Mouse (Mus musculus): Measurements from ENCODE around the gene Cyp26b1. TPM values are rescaled to one million over a fixed set of nuclear protein-coding genes. Genes with fewer than 3 reads are reported as not detected.

Gene Cyp26b1
- polyA plus RNA-seq, 1 experiment from 2014 or later, result 0.46 TPM

DNA sequence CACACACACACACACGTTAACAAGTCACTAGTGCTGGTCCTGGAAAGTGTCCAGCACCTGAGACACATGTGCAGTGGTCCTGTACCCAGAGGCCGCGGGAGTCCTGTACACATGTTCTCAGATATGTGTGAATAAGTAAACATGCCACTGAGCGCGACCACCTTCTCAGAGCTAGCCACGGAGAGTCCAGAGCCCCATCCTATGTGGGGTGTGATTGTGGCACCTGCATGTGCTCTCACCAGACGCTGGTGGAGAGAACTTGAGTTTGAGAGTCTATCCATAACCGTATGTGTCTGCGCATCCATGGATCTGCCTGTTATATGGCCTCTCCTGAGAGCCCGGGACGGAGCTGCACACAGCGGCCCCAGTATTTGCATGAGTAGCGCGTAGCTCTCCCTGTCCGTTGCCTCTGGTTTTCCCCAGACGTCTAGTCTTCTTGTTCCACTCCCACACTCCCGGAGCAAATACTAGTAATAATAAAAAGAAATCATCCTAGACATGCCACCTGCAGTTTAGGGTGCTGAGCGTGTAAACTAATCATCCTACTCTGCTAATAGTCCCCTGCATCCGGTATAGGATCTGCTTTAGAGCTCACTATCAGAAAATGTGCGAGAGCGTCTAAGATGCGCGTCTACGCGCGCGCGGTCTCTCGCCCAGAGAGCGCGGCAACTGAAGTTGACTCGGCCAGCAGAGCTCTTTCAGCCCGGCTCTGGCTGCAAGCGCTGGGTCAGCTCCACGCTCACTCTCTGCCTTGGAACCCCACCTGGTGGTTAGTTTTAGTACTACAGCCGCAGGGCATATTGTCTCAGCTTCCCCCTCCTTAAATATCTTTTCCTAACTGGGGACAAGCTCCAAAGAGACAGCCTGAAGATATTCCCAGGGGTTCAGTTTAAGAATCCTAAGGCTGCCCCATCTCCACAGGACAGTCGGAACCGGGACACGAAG lies 3.7 kb downstream of the Cyp26b1 start:
- Histone ChIP-seq H3K4me3 (ENCODE audit: low read depth, low read length) (peak overlapping the region; percentile 14; the same call in 1 of the 2 replicates), H3K9ac (ENCODE audit: low read depth, low read length) (no peak overlapping the region), H3K27me3 (replicated peaks; ENCODE audit: control insufficient read depth, insufficient read depth, low read length) (peaks cover 49% of the 10 kb centered on the region), H3K9me3 (ENCODE audit: control insufficient read depth) (no peaks in the 10 kb centered on the region), H3K27ac (ENCODE audit: low read depth, low read length) (no peak overlapping the region), H3K4me1 (replicated peaks; ENCODE audit: control insufficient read depth, insufficient read depth, low read length) (peaks cover 9% of the 10 kb centered on the region), H3K36me3 (ENCODE audit: control insufficient read depth, insufficient read depth) (no peaks in the 10 kb centered on the region), H3K4me2 (replicated peaks; ENCODE audit: low read depth) (peak overlapping the region; percentile 90)
- ATAC-seq, result 0 out of 2 replicates have a peak, but pooled peaks have one; percentile 37
- 4% methylated on average over 39 of the region's 39 CpGs for WGBS
- TF ChIP-seq CTCF (IDR thresholded peaks at IDR 0.05; ENCODE audit: low read depth), result peak; percentile 94

- H3K9me3 ChIP-seq (ENCODE audit: control insufficient read depth), result no peaks in the 10 kb centered on the region
- WGBS, result 2% methylated on average over 40 of the region's 54 CpGs
- no peak overlapping the region for H3K9ac ChIP-seq (ENCODE audit: low read depth, low read length)
- H3K4me3 ChIP-seq (ENCODE audit: low read depth, low read length), result peak overlapping the region; percentile 51
- peaks cover 9% of the 10 kb centered on the region for H3K4me1 ChIP-seq (replicated peaks; ENCODE audit: control insufficient read depth, insufficient read depth, low read length)
- peak overlapping the region; percentile 90 for H3K4me2 ChIP-seq (replicated peaks; ENCODE audit: low read depth)
- no peaks in the 10 kb centered on the region for H3K36me3 ChIP-seq (ENCODE audit: control insufficient read depth, insufficient read depth)
- ATAC-seq, result peak; percentile 29; the same call in 1 of the 2 replicates
- peaks cover 59% of the 10 kb centered on the region for H3K27me3 ChIP-seq (replicated peaks; ENCODE audit: control insufficient read depth, insufficient read depth, low read length)
- H3K27ac ChIP-seq (ENCODE audit: low read depth, low read length), result no peak overlapping the region
- TF ChIP-seq CTCF (IDR thresholded peaks at IDR 0.05; ENCODE audit: low read depth), result no peak
Measured at GRCm38 (mm10) chr6:84588895-84589652, 4.6 kb downstream of the Cyp26b1 start.

DNA sequence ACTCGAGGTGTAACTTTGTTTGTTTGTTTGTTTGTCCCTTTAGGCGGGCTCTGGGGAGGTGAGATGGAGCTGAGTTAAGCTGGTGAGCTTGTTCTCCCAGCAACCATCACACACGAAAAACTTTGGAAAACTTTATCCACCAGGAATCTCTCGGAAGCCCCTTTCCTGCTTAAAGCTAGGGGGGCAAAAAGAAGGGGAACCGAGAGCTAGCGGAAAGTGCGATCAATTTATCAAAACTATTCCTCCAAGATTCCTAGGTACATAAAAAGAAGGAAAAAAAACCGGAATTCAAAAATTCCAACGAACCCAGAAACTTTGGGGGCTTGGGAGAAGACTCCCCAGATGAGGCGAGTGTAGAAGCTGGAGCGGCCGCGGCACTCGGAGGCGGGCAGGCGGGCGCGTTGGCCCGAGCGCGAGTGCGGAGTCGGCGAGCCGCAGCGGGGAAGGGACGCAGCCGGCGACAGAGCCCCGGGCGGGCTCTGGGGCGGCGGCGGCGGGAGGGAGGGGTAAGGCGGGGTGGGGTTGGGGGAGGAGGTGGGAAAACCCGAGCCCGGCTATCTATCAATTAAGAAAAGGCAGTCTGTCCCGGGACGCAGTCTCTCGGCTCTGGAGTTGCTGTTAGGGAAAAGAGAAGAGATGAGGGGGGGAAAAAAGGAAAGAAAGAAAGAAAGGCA lies 5.3 kb downstream of the Cyp26b1 start:
- H3K27me3 ChIP-seq (replicated peaks; ENCODE audit: control insufficient read depth, insufficient read depth, low read length), result peaks cover 66% of the 10 kb centered on the region
- peaks cover 13% of the 10 kb centered on the region for H3K4me1 ChIP-seq (replicated peaks; ENCODE audit: control insufficient read depth, insufficient read depth, low read length)
- no peaks in the 10 kb centered on the region for H3K9me3 ChIP-seq (ENCODE audit: control insufficient read depth)
- ATAC-seq, result no peak
- H3K27ac ChIP-seq (ENCODE audit: low read depth, low read length), result no peak overlapping the region
- TF ChIP-seq CTCF (IDR thresholded peaks at IDR 0.05; ENCODE audit: low read depth), result no peak
- no peak overlapping the region for H3K9ac ChIP-seq (ENCODE audit: low read depth, low read length)
- WGBS, result under 1% methylated on average over 41 of the region's 41 CpGs
- no peaks in the 10 kb centered on the region for H3K36me3 ChIP-seq (ENCODE audit: control insufficient read depth, insufficient read depth)
- peak overlapping the region; percentile 51 for H3K4me3 ChIP-seq (ENCODE audit: low read depth, low read length)
- peak overlapping the region; percentile 90 for H3K4me2 ChIP-seq (replicated peaks; ENCODE audit: low read depth)

GRCm38 (mm10) chr6:84587471-84588101 lies 6.1 kb downstream of the Cyp26b1 start:
- under 1% methylated on average over 50 of the region's 51 CpGs for WGBS
- H3K4me3 ChIP-seq (ENCODE audit: low read depth, low read length), result peak overlapping the region; percentile 51
- no peak for ATAC-seq
- no peaks in the 10 kb centered on the region for H3K36me3 ChIP-seq (ENCODE audit: control insufficient read depth, insufficient read depth)
- no peaks in the 10 kb centered on the region for H3K9me3 ChIP-seq (ENCODE audit: control insufficient read depth)
- peak overlapping the region; percentile 90 for H3K4me2 ChIP-seq (replicated peaks; ENCODE audit: low read depth)
- H3K27ac ChIP-seq (ENCODE audit: low read depth, low read length), result no peak overlapping the region
- no peak overlapping the region for H3K9ac ChIP-seq (ENCODE audit: low read depth, low read length)
- H3K27me3 ChIP-seq (replicated peaks; ENCODE audit: control insufficient read depth, insufficient read depth, low read length), result peaks cover 73% of the 10 kb centered on the region
- peaks cover 18% of the 10 kb centered on the region for H3K4me1 ChIP-seq (replicated peaks; ENCODE audit: control insufficient read depth, insufficient read depth, low read length)
- TF ChIP-seq CTCF (IDR thresholded peaks at IDR 0.05; ENCODE audit: low read depth), result peak; percentile 30

DNA sequence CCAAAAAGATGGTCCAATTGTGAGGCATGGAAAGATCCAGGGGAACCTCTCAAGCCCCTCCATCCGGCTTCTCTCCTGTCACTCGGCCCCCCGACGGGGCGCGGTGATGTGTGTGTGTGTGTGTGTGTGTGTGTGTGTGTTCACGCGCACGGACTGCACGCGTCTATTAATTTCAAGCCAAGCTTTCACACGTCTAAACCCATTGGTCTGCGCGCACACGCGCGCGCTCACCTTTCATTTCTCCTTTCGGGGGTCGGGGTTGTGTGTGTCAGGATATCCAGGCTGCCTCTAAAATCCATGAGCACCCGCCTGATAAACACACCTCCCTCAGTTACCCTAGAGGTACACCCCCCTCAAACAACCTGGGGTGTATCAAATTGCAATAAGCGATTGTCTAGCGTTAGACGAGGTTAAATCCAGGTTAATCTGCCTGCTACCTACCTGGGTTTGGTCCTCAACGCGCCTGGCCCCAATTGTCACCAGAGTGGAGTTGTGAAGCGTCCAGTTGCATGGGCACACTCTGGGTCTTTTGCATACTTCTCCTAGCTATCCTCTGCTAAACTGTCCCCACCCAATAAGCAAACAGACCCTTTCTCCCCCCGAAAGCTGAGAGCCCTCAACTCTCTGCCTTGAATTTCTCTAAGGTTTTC lies 7.0 kb downstream of the Cyp26b1 start:
- H3K4me2 ChIP-seq (replicated peaks; ENCODE audit: low read depth), result peak overlapping the region; percentile 90
- no peak for ATAC-seq
- peaks cover 18% of the 10 kb centered on the region for H3K4me1 ChIP-seq (replicated peaks; ENCODE audit: control insufficient read depth, insufficient read depth, low read length)
- no peak overlapping the region for H3K9ac ChIP-seq (ENCODE audit: low read depth, low read length)
- no peak overlapping the region for H3K27ac ChIP-seq (ENCODE audit: low read depth, low read length)
- TF ChIP-seq CTCF (IDR thresholded peaks at IDR 0.05; ENCODE audit: low read depth), result no peak
- no peaks in the 10 kb centered on the region for H3K9me3 ChIP-seq (ENCODE audit: control insufficient read depth)
- 4% methylated on average over 28 of the region's 28 CpGs for WGBS
- H3K4me3 ChIP-seq (ENCODE audit: low read depth, low read length), result peak overlapping the region; percentile 51
- H3K27me3 ChIP-seq (replicated peaks; ENCODE audit: control insufficient read depth, insufficient read depth, low read length), result peaks cover 81% of the 10 kb centered on the region
- no peaks in the 10 kb centered on the region for H3K36me3 ChIP-seq (ENCODE audit: control insufficient read depth, insufficient read depth)
